Mouse (Mus musculus) hindbrain, postnatal 0 days (tissue): ENCODE measurements around the gene Agap1. TPM values are rescaled to one million over a fixed set of nuclear protein-coding genes. Genes with fewer than 3 reads are reported as not detected.

Experiments used
- ATAC-seq: fragments of 200-750 bp; cut with Nextera tagmentation; 2 replicates; pipeline ENCODE4 v1.8.0; 2017; ENCODE audit warnings: mild to moderate bottlenecking, moderate TSS enrichment, moderate library complexity
- DNase-seq: peaks from one replicate; pipeline ENCODE4 v3.0.0-alpha.2; 2015; ENCODE audit warnings: low spot score
- H3K27ac ChIP-seq: fragments of 300-500 bp; sonication (generic); 2 replicates; pipeline ENCODE4 v1.5.1; 2014; ENCODE audit warnings: mild to moderate bottlenecking
- H3K27me3 ChIP-seq: fragments of 300-500 bp; sonication (generic); 2 replicates; pipeline ENCODE4 v1.6.1; 2014; ENCODE audit warnings: low read length, mixed read lengths; ENCODE audit not compliant: insufficient read depth
- H3K36me3 ChIP-seq: fragments of 300-500 bp; sonication (generic); 2 replicates; pipeline ENCODE4 v1.6.1; 2014; ENCODE audit warnings: low read length, mixed read lengths; ENCODE audit not compliant: insufficient read depth
- H3K4me1 ChIP-seq: fragments of 300-500 bp; sonication (generic); 2 replicates; pipeline ENCODE4 v1.6.1; 2014; ENCODE audit warnings: antibody characterized with exemption, low read length, mixed read lengths; ENCODE audit not compliant: insufficient read depth
- H3K4me2 ChIP-seq: fragments of 300-500 bp; sonication (generic); 2 replicates; pipeline ENCODE4 v1.6.1; 2014; ENCODE audit warnings: low read depth, mild to moderate bottlenecking, low read length, moderate library complexity, mixed read lengths
- H3K4me3 ChIP-seq: fragments of 300-500 bp; sonication (generic); 2 replicates; pipeline ENCODE4 v1.5.1; 2014; ENCODE audit warnings: low read length
- H3K9ac ChIP-seq: fragments of 300-500 bp; sonication (generic); replicated peaks from 2 replicates; pipeline ENCODE4 v1.6.1; 2014; ENCODE audit warnings: mild to moderate bottlenecking, low read length, moderate library complexity, mixed read lengths
- H3K9me3 ChIP-seq: fragments of 300-500 bp; sonication (generic); 2 replicates; pipeline ENCODE4 v1.6.1; 2016; ENCODE audit warnings: low read length, mixed read lengths
- CTCF ChIP-seq: IDR thresholded peaks from 2 replicates; pipeline ENCODE4 v1.5.1; 2016; ENCODE audit warnings: antibody characterized with exemption, control low read depth, low read depth
- WGBS: fragments of 180-500 bp; shearing (Covaris S2); extraction: QIAGEN DNeasy Blood & Tissue Kit; methylation state at CpG from one replicate; pipeline ENCODE4 v1.1.7; 2014; 5-methylcytosine and 5-hydroxymethylcytosine counted together
- polyA plus RNA-seq: library from polyadenylated mRNA; unstranded; fragments of >200 nt; fragmentation: Nextera tagmentation; extraction: Ambion mirVana; gene quantifications from 2 replicates; pipeline ENCODE4 v1.2.1, GENCODE M21; 2015
- total RNA-seq: library from RNA; depleted of rRNA; stranded (reverse); fragments of >200 nt; gene quantifications from 2 replicates; pipeline ENCODE4 v1.2.3, GENCODE M21; 2014

Agap1 gene
- total and polyA plus RNA-seq, 2 experiments from 2014 or later, result 40.0 to 122 TPM

GRCm38 (mm10) chr1:89630836-89631235 lies 176.2 kb downstream of the Agap1 start:
- H3K4me3 ChIP-seq, result no peak overlapping the region
- no peak overlapping the region for H3K4me2 ChIP-seq
- H3K9ac ChIP-seq, result no peak overlapping the region
- H3K27me3 ChIP-seq, result no peaks in the 10 kb centered on the region
- H3K36me3 ChIP-seq, result peaks cover 20% of the 10 kb centered on the region; the same call in 1 of the 2 replicates
- 73% methylated on average over 4 of the region's 4 CpGs for WGBS
- ATAC-seq (no peak), DNase-seq (no peak)
- no peaks in the 10 kb centered on the region for H3K9me3 ChIP-seq
- no peak for TF ChIP-seq CTCF
- no peak overlapping the region for H3K27ac ChIP-seq
- 0 out of 2 replicates have a peak, but pooled peaks cover 2% of the 10 kb centered on the region for H3K4me1 ChIP-seq

- H3K27ac ChIP-seq, result no peak overlapping the region
- H3K9ac ChIP-seq, result no peak overlapping the region
- ATAC-seq (no peak), DNase-seq (peak; percentile 88)
- 14% methylated on average over 1 of the region's 1 CpGs for WGBS
- H3K9me3 ChIP-seq, result no peaks in the 10 kb centered on the region
- H3K36me3 ChIP-seq, result peaks cover 25% of the 10 kb centered on the region; the same call in 1 of the 2 replicates
- peak; percentile 80 for TF ChIP-seq CTCF
- H3K4me3 ChIP-seq, result no peak overlapping the region
- H3K4me1 ChIP-seq, result 0 out of 2 replicates have a peak, but pooled peaks cover 1% of the 10 kb centered on the region
- H3K27me3 ChIP-seq, result no peaks in the 10 kb centered on the region
- H3K4me2 ChIP-seq, result no peak overlapping the region
These were observed 177.1 kb downstream of the Agap1 start for GRCm38 (mm10) chr1:89631747-89632146.

GRCm38 (mm10) chr1:89634055-89634454 lies 179.4 kb downstream of the Agap1 start:
- ATAC-seq, result no peak
- no peak overlapping the region for H3K4me2 ChIP-seq
- no peaks in the 10 kb centered on the region for H3K9me3 ChIP-seq
- H3K27ac ChIP-seq, result no peak overlapping the region
- no peak overlapping the region for H3K4me3 ChIP-seq
- no peaks in the 10 kb centered on the region for H3K4me1 ChIP-seq
- peak; percentile 51 for TF ChIP-seq CTCF
- peak; percentile 25 for DNase-seq
- WGBS, result 70% methylated on average over 14 of the region's 14 CpGs
- no peak overlapping the region for H3K9ac ChIP-seq
- peaks cover 28% of the 10 kb centered on the region for H3K36me3 ChIP-seq
- no peaks in the 10 kb centered on the region for H3K27me3 ChIP-seq

- Histone ChIP-seq H3K4me2 (no peak overlapping the region), H3K36me3 (peaks cover 28% of the 10 kb centered on the region), H3K4me1 (no peaks in the 10 kb centered on the region), H3K4me3 (no peak overlapping the region), H3K9me3 (no peaks in the 10 kb centered on the region), H3K27me3 (no peaks in the 10 kb centered on the region), H3K27ac (no peak overlapping the region), H3K9ac (no peak overlapping the region)
- no peak for TF ChIP-seq CTCF
- 98% methylated on average over 2 of the region's 2 CpGs for WGBS
- ATAC-seq, result no peak
- no peak for DNase-seq
These were observed 180.5 kb downstream of the Agap1 start for GRCm38 (mm10) chr1:89635131-89635530.

DNA sequence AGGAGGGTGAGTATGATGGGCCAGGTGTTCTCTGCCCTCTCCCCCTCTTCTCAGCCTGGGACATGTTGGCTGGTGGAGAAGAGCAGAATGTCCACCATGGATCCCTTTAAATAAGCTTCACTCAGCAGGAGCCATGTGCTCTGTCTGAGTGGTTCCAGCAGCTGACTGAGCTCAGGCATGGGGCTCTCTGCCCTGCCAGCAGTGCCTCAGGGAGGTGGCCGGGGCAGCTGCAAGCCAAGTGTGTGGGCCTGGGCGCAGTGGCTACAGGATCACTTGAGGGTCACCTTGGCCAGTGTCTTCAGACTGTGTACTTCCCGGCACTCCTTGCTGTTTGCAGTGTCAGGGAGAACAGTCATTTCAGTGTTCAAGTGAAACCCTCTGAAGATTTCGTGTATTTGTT lies 183.1 kb downstream of the Agap1 start:
- 0 out of 2 replicates have a peak, but pooled peaks cover 4% of the 10 kb centered on the region for H3K4me1 ChIP-seq
- no peaks in the 10 kb centered on the region for H3K9me3 ChIP-seq
- no peak overlapping the region for H3K4me3 ChIP-seq
- ATAC-seq (no peak), DNase-seq (no peak)
- no peak overlapping the region for H3K9ac ChIP-seq
- no peak overlapping the region for H3K27ac ChIP-seq
- H3K4me2 ChIP-seq, result no peak overlapping the region
- H3K36me3 ChIP-seq, result peaks cover 28% of the 10 kb centered on the region
- no peak for TF ChIP-seq CTCF
- no peaks in the 10 kb centered on the region for H3K27me3 ChIP-seq
- WGBS, result 86% methylated on average over 4 of the region's 4 CpGs

DNA sequence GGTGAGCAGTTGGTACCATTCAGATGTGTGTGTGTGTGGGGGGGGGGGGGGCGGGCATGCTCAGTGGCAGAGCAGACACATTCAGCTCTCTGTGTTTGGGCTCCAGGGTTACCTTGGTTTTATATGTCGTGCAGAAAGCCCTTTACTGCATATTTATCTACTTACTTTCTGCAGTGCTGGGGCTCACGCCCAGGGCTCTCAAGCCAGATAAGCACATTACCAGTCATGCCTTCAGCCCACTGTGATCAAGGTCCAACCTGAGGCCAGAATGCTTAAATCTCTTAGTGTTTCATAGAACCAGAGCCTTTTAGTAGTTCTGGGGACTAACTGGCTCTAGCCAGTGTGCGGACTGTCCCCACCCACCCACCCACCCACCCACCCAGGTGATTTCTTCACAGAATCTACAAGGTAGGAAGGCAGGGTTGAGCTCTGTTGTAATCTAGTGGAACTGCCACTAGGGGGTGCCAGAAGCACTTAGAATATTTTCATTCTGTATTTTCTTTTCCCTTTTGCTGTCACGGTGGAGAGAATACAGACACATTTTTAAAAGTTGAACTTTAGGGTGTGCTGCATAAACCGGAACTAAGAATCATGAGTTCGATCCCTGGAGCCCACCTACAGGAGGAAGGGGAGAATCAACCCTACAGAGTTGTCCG lies 189.0 kb downstream of the Agap1 start:
- H3K4me3 ChIP-seq, result no peak overlapping the region
- H3K4me2 ChIP-seq, result no peak overlapping the region
- peak; percentile 80 for DNase-seq
- H3K9me3 ChIP-seq, result no peaks in the 10 kb centered on the region
- ATAC-seq, result peak; percentile 52; the same call in 1 of the 2 replicates
- WGBS, result 66% methylated on average over 8 of the region's 8 CpGs
- peak; percentile 63 for TF ChIP-seq CTCF
- no peak overlapping the region for H3K27ac ChIP-seq
- H3K4me1 ChIP-seq, result 0 out of 2 replicates have a peak, but pooled peaks cover 4% of the 10 kb centered on the region
- no peaks in the 10 kb centered on the region; the same call in 1 of the 2 replicates for H3K36me3 ChIP-seq
- no peak overlapping the region for H3K9ac ChIP-seq
- H3K27me3 ChIP-seq, result no peaks in the 10 kb centered on the region

DNA sequence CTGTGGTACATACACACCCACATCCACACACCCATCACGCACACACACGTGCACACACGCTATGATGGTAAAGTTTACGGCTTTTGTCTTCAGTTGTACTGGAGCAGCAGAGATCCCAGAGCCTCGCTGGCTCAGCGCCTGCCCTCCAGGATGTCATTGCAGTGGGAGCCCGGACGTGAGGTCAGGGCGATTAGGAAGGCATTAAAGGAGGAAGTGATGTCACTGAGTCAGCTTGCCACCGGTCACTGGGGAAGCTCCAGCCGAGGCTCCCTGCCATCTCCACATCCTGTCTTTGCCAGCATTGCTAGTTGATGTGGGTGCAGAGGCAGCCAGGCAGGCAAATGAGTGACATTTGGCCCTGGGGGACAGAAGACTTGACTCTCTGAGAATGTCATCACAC lies 189.5 kb downstream of the Agap1 start:
- Histone ChIP-seq H3K4me2 (no peak overlapping the region), H3K4me1 (0 out of 2 replicates have a peak, but pooled peaks cover 4% of the 10 kb centered on the region), H3K4me3 (no peak overlapping the region), H3K9me3 (no peaks in the 10 kb centered on the region), H3K27me3 (no peaks in the 10 kb centered on the region), H3K36me3 (no peaks in the 10 kb centered on the region; the same call in 1 of the 2 replicates), H3K9ac (no peak overlapping the region), H3K27ac (no peak overlapping the region)
- no peak for TF ChIP-seq CTCF
- DNase-seq (no peak), ATAC-seq (no peak)
- WGBS, result 75% methylated on average over 11 of the region's 11 CpGs
